Mouse (Mus musculus): ENCODE data around the gene Zfp65.

- no peak for TF ChIP-seq POLR2A (IDR thresholded peaks at IDR 0.05; ENCODE audit: borderline replicate concordance, low read depth, low read length)
- no peak for TF ChIP-seq CTCF (IDR thresholded peaks at IDR 0.05; ENCODE audit: low read depth, low read length)
Observed at GRCm38 (mm10) chr13:67759966-67760365, 31.0 kb upstream of the Zfp65 start.

Measured in bone marrow macrophage, adult 2 months (primary cell).